Mouse (Mus musculus): ENCODE data around the gene Slc22a23.
"Not testable (repeated sequence)": the region's sequence is repeated elsewhere in the genome, so short reads cannot be mapped to it uniquely, and the experiment has no call there.

The Slc22a23 gene

GRCm38 (mm10) chr13:34345128-34346085, at the start of gene Slc22a23:
Slc22a23 (minus strand) TSS chr13:34345182.
- in situ Hi-C loops (cut with MboI, MseI): no loop called here

GRCm38 (mm10) chr13:34394305-34394704, 49.3 kb upstream of the Slc22a23 start:
- in situ Hi-C loops (cut with MboI, MseI): not testable (repeated sequence)

DNA sequence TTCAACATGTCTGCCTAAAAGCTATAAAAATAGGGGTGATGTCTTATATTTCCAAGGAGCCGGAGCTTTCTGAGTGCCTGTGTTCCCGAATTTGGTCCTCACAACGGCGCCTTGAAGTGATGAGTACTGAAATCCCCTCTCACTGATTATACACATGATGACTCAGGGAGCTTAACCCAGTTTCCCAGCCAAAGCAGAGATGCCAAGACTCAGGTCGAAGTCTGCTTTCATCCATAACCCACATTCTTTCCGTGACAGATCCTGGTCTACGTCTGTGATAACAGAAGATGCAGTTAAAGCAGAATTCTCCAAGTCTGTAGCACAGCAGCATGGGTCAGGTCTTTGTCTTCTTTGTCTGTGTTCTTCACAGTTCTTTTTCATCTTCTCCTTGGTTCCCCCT, 47.4 kb upstream of the Slc22a23 start:
- in situ Hi-C loops (cut with MboI, MseI): no loop called here

DNA sequence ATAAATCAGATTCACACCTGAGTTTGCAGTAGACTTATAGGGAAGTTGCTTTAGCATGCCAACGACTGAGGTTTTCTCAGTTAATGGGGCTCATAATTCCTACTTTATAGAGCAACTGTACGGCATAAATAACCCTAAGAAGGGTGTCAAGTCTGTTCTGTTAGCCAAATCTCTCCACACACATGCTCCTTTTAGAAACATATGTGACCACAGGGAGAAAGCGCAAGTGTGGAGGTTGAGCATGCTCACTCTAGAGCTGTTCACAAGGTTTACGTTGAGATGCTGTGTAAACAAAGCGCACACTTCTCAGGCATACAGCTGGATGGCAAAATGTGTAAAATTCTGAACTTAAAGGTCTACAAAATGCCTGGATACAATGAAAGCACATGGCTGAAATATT, 43.2 kb upstream of the Slc22a23 start:
- in situ Hi-C loops (cut with MboI, MseI): no loop called here

- in situ Hi-C loops (cut with MboI, MseI): no loop called here
Measured at GRCm38 (mm10) chr13:34383416-34383815, 38.4 kb upstream of the Slc22a23 start.

- in situ Hi-C loops (cut with MboI, MseI): loop anchor here (10.0 kb wide), 1 partner anchor 474 kb away; the partner anchor contains the start of gene Serpinb6c
Measured at GRCm38 (mm10) chr13:34378926-34379325, 33.9 kb upstream of the Slc22a23 start.

DNA sequence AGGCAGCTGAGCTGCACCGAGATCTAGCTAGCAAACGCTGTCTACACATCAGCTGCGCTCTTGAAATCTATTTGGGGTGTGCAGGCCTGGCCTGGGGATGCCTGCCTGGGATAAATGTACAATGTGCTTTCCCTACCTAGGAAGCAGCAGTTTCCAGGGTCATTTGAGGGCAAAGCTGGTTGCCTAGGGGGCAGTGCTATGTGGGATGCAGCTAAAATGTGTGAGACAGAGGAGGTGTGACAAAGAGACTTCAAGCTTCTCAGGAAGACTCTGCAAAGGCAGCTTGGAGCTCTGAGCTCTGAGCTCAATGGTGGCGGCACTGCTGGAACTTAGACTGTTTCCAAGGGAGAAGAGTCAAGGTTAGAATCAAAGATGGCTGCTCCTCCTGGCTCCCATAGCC, 30.2 kb upstream of the Slc22a23 start:
- in situ Hi-C loops (cut with MboI, MseI): loop anchor here (10.0 kb wide), 1 partner anchor 470 kb away; the partner anchor contains the start of gene Serpinb6c

- in situ Hi-C loops (cut with MboI, MseI): loop anchor here (10.0 kb wide), 1 partner anchor 468 kb away; the partner anchor contains the start of gene Serpinb6c
Measured at GRCm38 (mm10) chr13:34372870-34373478, 28.0 kb upstream of the Slc22a23 start.

DNA sequence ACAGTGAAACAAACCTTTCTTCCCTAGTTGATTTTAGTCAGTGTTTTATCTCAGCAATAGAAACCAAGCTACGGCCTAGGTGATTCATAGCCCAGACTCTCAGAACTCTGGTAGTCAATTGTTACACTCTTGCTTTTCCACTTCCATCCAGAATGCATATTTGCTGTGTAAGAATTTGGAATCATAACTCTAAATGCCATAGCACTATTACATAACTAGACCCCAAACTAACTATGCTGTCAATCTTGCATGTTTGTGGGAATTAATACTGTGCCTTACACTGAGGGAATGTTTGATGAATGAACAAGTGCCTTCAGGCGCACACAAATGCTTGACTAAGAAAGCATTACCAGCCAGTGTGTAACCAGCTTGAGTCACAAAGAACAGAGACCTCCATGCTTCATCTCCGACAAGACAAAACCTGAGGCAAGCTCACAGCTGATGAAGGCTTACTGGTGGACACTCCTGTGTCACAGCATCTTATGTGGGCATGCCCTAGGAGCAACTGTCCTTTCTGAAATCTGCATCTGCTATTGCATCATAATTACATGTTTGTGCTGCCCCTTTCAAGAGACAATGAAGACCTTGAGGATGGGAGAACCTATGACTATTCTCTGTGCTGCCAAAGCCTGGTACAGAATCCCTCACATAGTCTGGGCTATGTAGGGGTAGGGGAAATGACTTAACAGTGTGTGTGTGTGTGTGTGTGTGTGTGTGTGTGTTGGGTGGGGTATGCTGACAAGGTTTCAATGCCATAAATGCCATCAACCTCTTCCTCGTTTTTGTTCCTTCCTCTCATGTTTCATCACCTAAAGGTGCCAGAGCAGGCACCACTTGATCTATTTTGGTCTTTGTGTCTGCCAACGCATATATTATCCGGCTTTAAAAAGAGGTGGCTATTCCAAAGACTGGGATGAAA, 27.2 kb upstream of the Slc22a23 start:
- in situ Hi-C loops (cut with MboI, MseI): loop anchor here (10.0 kb wide), 1 partner anchor 467 kb away; the partner anchor contains the start of gene Serpinb6c

DNA sequence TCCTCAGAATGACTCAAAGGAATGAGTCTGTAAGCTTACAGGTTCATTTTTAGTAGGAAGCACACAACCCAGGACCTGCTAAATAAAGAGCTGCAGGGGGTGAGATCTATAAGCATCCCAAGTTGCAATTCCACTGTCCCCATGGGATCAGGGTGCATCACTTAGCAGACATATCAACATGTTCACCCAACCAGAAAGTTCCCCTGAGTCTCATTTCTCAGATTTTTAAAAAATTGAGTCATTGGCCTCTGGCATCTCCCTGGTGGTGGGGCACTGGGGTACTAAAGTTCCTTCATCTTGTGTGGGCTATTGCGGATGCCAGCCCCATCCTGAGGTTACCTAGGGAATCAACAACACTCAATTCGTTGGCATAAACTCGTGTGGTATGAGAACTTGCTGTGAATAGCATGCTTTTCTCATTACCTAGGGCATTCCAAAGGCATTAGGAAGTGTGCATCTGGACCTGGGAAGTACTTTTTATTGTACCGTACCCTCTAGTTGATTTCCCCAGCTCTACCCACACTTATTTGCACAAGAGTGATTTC, 25.4 kb upstream of the Slc22a23 start:
- in situ Hi-C loops (cut with MboI, MseI): loop anchor here (10.0 kb wide), 1 partner anchor 466 kb away; the partner anchor contains the start of gene Serpinb6c

DNA sequence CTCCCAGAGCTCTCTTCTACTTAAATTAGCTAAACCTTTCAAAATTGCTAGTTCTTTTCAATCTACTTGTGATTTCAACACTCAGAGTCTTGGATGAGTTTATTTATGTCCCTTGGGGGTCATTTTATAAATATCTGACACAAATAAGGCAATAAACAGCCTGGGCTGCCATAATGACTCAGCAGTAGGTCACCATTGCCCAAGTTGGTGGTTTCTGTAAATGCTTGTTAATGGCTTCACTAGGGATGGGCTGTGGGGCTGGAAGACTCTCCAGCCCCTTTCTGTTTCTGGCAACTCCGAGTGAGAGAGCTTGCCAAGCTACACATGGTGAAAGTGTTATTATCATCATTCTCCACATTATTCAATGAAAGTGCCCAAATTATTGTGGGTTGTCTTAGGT, 20.2 kb upstream of the Slc22a23 start:
- in situ Hi-C loops (cut with MboI, MseI): no loop called here

- in situ Hi-C loops (cut with MboI, MseI): no loop called here
Measured at GRCm38 (mm10) chr13:34355656-34356055, 10.7 kb upstream of the Slc22a23 start.

- in situ Hi-C loops (cut with MboI, MseI): no loop called here
Measured at GRCm38 (mm10) chr13:34354830-34355624, 10.0 kb upstream of the Slc22a23 start.

- in situ Hi-C loops (cut with MboI, MseI): no loop called here
Measured at GRCm38 (mm10) chr13:34353241-34353640, 8.3 kb upstream of the Slc22a23 start.

DNA sequence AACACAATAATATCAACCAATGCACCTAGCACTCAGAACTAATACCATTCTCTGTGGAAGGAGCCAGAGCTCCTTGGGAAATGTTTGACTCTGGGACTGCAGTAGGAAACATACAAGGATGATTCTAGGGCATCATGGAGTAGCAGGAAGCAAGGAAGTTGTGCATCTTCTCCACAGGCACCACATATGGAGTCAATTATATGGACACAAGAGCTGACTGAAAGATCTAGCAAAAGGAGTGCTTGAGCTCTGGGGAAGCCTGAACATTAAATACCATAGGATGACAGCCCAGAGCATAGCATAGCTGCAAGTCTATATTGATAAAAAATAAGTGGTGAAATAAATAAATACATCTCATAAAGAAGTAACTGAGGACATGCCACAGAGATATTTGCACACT, 6.5 kb upstream of the Slc22a23 start:
- in situ Hi-C loops (cut with MboI, MseI): no loop called here

DNA sequence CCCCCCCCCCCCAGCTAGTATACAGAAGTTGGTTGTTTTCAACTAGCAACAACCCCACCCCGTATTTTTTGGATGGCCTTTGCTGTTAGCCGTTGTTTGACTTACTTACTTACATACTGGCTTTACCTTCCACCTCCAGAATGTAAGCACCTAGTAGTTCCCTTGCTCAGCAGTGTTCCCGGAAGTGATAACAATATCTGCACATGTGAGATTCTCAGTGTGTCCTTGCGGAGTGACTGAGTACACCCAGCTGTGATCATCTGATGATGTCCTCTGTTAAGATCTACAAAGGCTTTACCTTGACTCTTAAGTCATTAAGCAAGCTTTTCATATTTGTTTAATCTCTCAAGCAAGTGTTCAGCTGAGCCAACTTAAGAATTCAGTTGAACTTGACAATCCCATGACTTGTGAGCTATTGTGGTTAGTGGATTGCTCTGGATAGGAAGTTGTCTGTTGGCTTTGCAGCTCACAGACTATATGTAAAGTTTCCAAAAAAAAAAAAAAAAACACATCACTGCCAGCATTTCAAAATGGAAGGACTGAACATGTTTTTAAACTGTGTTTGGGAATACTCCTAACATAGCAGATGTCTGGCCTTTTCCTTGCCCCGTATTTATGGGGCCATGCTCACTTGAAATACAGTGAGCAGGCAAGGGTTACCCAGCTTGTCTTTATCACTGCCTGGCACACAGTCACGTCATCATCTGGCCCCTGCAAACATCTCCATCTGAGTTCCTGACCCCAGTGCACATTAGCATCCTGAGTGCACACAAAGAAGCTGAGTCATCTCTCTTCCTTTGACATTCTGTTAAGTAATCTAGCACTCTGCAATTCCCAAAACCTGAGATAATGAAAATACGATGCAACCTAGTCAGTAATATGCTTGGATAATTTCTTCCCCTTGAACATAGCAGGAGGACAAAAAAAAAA, 3.2 kb upstream of the Slc22a23 start:
- in situ Hi-C loops (cut with MboI, MseI): no loop called here

DNA sequence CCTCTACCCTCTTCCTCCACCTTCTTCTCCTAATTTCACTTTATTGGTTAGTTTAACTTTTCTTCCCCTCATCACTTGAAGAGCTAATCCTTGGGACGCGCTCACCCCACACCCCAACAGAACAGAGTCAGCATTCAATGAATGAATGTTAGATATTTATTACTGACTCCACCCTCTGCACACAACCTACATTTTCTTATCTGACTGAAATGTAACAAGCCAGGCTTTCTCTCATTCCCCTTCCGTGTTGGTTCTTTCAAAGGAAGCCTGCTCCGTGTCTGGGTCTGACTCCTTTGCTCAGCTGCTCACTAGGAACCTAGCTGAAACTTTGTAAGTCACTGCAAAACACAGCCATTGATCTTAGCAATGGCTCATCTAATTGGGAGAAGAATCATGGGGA, 1.8 kb upstream of the Slc22a23 start:
- in situ Hi-C loops (cut with MboI, MseI): no loop called here

DNA sequence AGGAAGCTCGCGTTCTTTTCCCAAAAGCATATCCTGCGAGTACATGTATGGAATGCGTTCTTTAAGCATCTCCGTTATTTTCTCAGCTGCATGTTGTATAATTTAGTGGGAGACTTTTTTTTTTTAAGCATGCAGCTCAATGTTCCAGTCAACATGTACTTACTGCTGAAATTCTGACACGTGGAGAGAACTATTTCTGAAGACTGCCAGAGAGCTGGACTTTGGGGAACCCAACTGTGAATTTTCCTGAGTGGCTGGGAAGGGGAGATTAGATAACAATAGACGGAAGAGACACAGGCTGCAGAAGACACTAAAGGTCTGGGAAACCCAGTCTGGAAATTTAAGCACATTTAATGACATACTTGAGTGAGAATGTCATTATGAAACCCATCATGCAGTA, 1.3 kb upstream of the Slc22a23 start:
- in situ Hi-C loops (cut with MboI, MseI): no loop called here

Data from T-helper 2 cell (primary cell).